Mouse (Mus musculus) kidney, postnatal 0 days (tissue): ENCODE measurements around the gene Slc35e3. TPM values are rescaled to one million over a fixed set of nuclear protein-coding genes. Genes with fewer than 3 reads are reported as not detected.

Source experiments
- ATAC-seq: fragments of 200-750 bp; cut with Nextera tagmentation; replicated peaks from 2 replicates; pipeline ENCODE4 v1.8.0; 2017; ENCODE audit warnings: low read depth, moderate number of reproducible peaks, moderate TSS enrichment, moderate library complexity; ENCODE audit not compliant: low FRiP score
- DNase-seq: peaks from one replicate; pipeline ENCODE4 v3.0.0-alpha.2; 2016; ENCODE audit warnings: low spot score
- H3K27ac ChIP-seq: fragments of 300-500 bp; sonication (generic); 2 replicates; pipeline ENCODE4 v1.5.1; 2014; ENCODE audit warnings: mild to moderate bottlenecking
- H3K27me3 ChIP-seq: fragments of 300-500 bp; sonication (generic); 2 replicates; pipeline ENCODE4 v1.6.1; 2014; ENCODE audit warnings: low read length, mixed read lengths; ENCODE audit not compliant: insufficient read depth
- H3K36me3 ChIP-seq: fragments of 300-500 bp; sonication (generic); 2 replicates; pipeline ENCODE4 v1.6.1; 2014; ENCODE audit warnings: low read length, mixed read lengths; ENCODE audit not compliant: insufficient read depth
- H3K4me1 ChIP-seq: fragments of 300-500 bp; sonication (generic); replicated peaks from 2 replicates; pipeline ENCODE4 v1.6.1; 2014; ENCODE audit warnings: antibody characterized with exemption, low read length, mixed read lengths; ENCODE audit not compliant: insufficient read depth
- H3K4me2 ChIP-seq: fragments of 300-500 bp; sonication (generic); 2 replicates; pipeline ENCODE4 v1.6.1; 2014; ENCODE audit warnings: mild to moderate bottlenecking, low read length, moderate library complexity, mixed read lengths
- H3K4me3 ChIP-seq: fragments of 300-500 bp; sonication (generic); replicated peaks from 2 replicates; pipeline ENCODE4 v1.5.1; 2014; ENCODE audit warnings: low read depth, low read length
- H3K9ac ChIP-seq: fragments of 300-500 bp; sonication (generic); 2 replicates; pipeline ENCODE4 v1.6.1; 2014; ENCODE audit warnings: low read depth, low read length
- H3K9me3 ChIP-seq: fragments of 300-500 bp; sonication (generic); replicated peaks from 2 replicates; pipeline ENCODE4 v1.6.1; 2016; ENCODE audit warnings: low read length, inconsistent platforms, mixed read lengths
- CTCF ChIP-seq: IDR thresholded peaks from 2 replicates; pipeline ENCODE4 v1.5.1; 2016; ENCODE audit warnings: antibody characterized with exemption, low read depth, mild to moderate bottlenecking, moderate library complexity
- WGBS: fragments of 180-500 bp; shearing (Covaris S2); extraction: QIAGEN DNeasy Blood & Tissue Kit; methylation state at CpG from one replicate; pipeline ENCODE4 v1.1.7; 2014; 5-methylcytosine and 5-hydroxymethylcytosine counted together
- polyA plus RNA-seq: library from polyadenylated mRNA; unstranded; fragments of >200 nt; fragmentation: Nextera tagmentation; extraction: Ambion mirVana; gene quantifications from 2 replicates; pipeline ENCODE4 v1.2.1, GENCODE M21; 2015

The Slc35e3 gene
- polyA plus RNA-seq, 1 experiment from 2014 or later = 13.1 TPM

GRCm38 (mm10) chr10:117790421-117791170 lies 44.4 kb upstream of the Slc35e3 start:
- 0 out of 2 replicates have a peak, but pooled peaks cover 3% of the 10 kb centered on the region for H3K4me1 ChIP-seq
- ATAC-seq = no peak
- no peaks in the 10 kb centered on the region for H3K27me3 ChIP-seq
- H3K4me2 ChIP-seq = no peak overlapping the region
- peaks cover 14% of the 10 kb centered on the region; the same call in 1 of the 2 replicates for H3K36me3 ChIP-seq
- TF ChIP-seq CTCF = no peak
- no peak overlapping the region for H3K27ac ChIP-seq
- H3K9ac ChIP-seq = no peak overlapping the region
- WGBS = 91% methylated on average over 17 of the region's 17 CpGs
- H3K4me3 ChIP-seq = no peak overlapping the region
- no peak for DNase-seq
- H3K9me3 ChIP-seq = no peaks in the 10 kb centered on the region

- Histone ChIP-seq H3K27ac (no peak overlapping the region), H3K9me3 (no peaks in the 10 kb centered on the region), H3K4me3 (no peak overlapping the region), H3K9ac (no peak overlapping the region), H3K27me3 (no peaks in the 10 kb centered on the region), H3K4me2 (no peak overlapping the region), H3K4me1 (0 out of 2 replicates have a peak, but pooled peaks cover 3% of the 10 kb centered on the region), H3K36me3 (peaks cover 14% of the 10 kb centered on the region; the same call in 1 of the 2 replicates)
- no peak for DNase-seq
- no peak for ATAC-seq
- no peak for TF ChIP-seq CTCF
- 97% methylated on average over 1 of the region's 1 CpGs for WGBS
Measured at GRCm38 (mm10) chr10:117790011-117790410, 43.8 kb upstream of the Slc35e3 start.

GRCm38 (mm10) chr10:117784646-117785045 lies 38.5 kb upstream of the Slc35e3 start:
- Histone ChIP-seq H3K27ac (no peak overlapping the region), H3K27me3 (no peaks in the 10 kb centered on the region), H3K4me3 (no peak overlapping the region), H3K4me2 (no peak overlapping the region), H3K36me3 (peaks cover 35% of the 10 kb centered on the region; the same call in 1 of the 2 replicates), H3K4me1 (no peaks in the 10 kb centered on the region), H3K9ac (no peak overlapping the region), H3K9me3 (no peaks in the 10 kb centered on the region)
- TF ChIP-seq CTCF = no peak
- ATAC-seq = no peak
- WGBS = 95% methylated on average over 7 of the region's 7 CpGs
- DNase-seq = no peak

GRCm38 (mm10) chr10:117783786-117784420 lies 37.7 kb upstream of the Slc35e3 start:
- DNase-seq = no peak
- no peaks in the 10 kb centered on the region for H3K27me3 ChIP-seq
- H3K9ac ChIP-seq = no peak overlapping the region
- no peak overlapping the region for H3K4me2 ChIP-seq
- TF ChIP-seq CTCF = no peak
- no peak for ATAC-seq
- H3K4me3 ChIP-seq = no peak overlapping the region
- WGBS = 94% methylated on average over 13 of the region's 13 CpGs
- H3K36me3 ChIP-seq = peaks cover 40% of the 10 kb centered on the region; the same call in 1 of the 2 replicates
- no peaks in the 10 kb centered on the region for H3K4me1 ChIP-seq
- no peak overlapping the region for H3K27ac ChIP-seq
- H3K9me3 ChIP-seq = no peaks in the 10 kb centered on the region

GRCm38 (mm10) chr10:117782491-117783260 lies 36.5 kb upstream of the Slc35e3 start:
- WGBS = 88% methylated on average over 14 of the region's 14 CpGs
- Histone ChIP-seq H3K27ac (no peak overlapping the region), H3K4me3 (no peak overlapping the region), H3K27me3 (no peaks in the 10 kb centered on the region), H3K9ac (no peak overlapping the region), H3K4me2 (no peak overlapping the region), H3K36me3 (peaks cover 46% of the 10 kb centered on the region; the same call in 1 of the 2 replicates), H3K9me3 (no peaks in the 10 kb centered on the region), H3K4me1 (no peaks in the 10 kb centered on the region)
- TF ChIP-seq CTCF = no peak
- DNase-seq = no peak
- ATAC-seq = no peak

GRCm38 (mm10) chr10:117782056-117782455 lies 35.9 kb upstream of the Slc35e3 start:
- Histone ChIP-seq H3K9ac (no peak overlapping the region), H3K36me3 (peaks cover 48% of the 10 kb centered on the region; the same call in 1 of the 2 replicates), H3K4me3 (no peak overlapping the region), H3K27me3 (no peaks in the 10 kb centered on the region), H3K4me2 (no peak overlapping the region), H3K9me3 (no peaks in the 10 kb centered on the region), H3K4me1 (no peaks in the 10 kb centered on the region), H3K27ac (no peak overlapping the region)
- WGBS = 91% methylated on average over 2 of the region's 2 CpGs
- TF ChIP-seq CTCF = no peak
- DNase-seq (no peak), ATAC-seq (no peak)
